Mouse (Mus musculus) limb, embryonic 12.5 days (tissue): ENCODE results near the gene Ptprq. TPM values are rescaled to one million over a fixed set of nuclear protein-coding genes. Genes with fewer than 3 reads are reported as not detected.
A peak's percentile ranks its signal among the peaks of the same experiment; 100 is the strongest.

Source experiments
- ATAC-seq: fragments of 200-750 bp; cut with Nextera tagmentation; 2 replicates; pipeline ENCODE4 v1.8.0; 2017; ENCODE audit warnings: low read depth, moderate TSS enrichment; ENCODE audit not compliant: insufficient number of reproducible peaks, insufficient read depth, low FRiP score, low TSS enrichment
- H3K27ac ChIP-seq: fragments of 300-500 bp; sonication (generic); 2 replicates; pipeline ENCODE4 v1.5.1; 2016; ENCODE audit warnings: mild to moderate bottlenecking, moderate library complexity
- H3K27me3 ChIP-seq: fragments of 300-500 bp; sonication (generic); 2 replicates; pipeline ENCODE4 v1.6.1; 2016; ENCODE audit warnings: mild to moderate bottlenecking, moderate library complexity
- H3K36me3 ChIP-seq: fragments of 300-500 bp; sonication (generic); 2 replicates; pipeline ENCODE4 v1.6.1; 2016; ENCODE audit warnings: mild to moderate bottlenecking, moderate library complexity
- H3K4me1 ChIP-seq: fragments of 300-500 bp; sonication (generic); replicated peaks from 2 replicates; pipeline ENCODE4 v1.6.1; 2016
- H3K4me2 ChIP-seq: fragments of 300-500 bp; sonication (generic); 2 replicates; pipeline ENCODE4 v1.6.1; 2016; ENCODE audit warnings: mild to moderate bottlenecking, moderate library complexity
- H3K4me3 ChIP-seq: fragments of 300-500 bp; sonication (generic); replicated peaks from 2 replicates; pipeline ENCODE4 v1.5.1; 2016; ENCODE audit warnings: mild to moderate bottlenecking
- H3K9ac ChIP-seq: fragments of 300-500 bp; sonication (generic); replicated peaks from 2 replicates; pipeline ENCODE4 v1.6.1; 2016; ENCODE audit warnings: mild to moderate bottlenecking, moderate library complexity
- H3K9me3 ChIP-seq: fragments of 300-500 bp; sonication (generic); 2 replicates; pipeline ENCODE4 v1.6.1; 2016; ENCODE audit warnings: mild to moderate bottlenecking, moderate library complexity
- WGBS: fragments of 180-500 bp; shearing (Covaris S2); methylation state at CpG from one replicate; pipeline ENCODE4 v1.1.7; 2016; 5-methylcytosine and 5-hydroxymethylcytosine counted together
- polyA plus RNA-seq: library from polyadenylated mRNA; unstranded; fragments of >200 nt; fragmentation: Nextera tagmentation; extraction: Ambion mirVana; gene quantifications from 2 replicates; pipeline ENCODE4 v1.2.1, GENCODE M21; 2016

Gene Ptprq
- polyA plus RNA-seq, 1 experiment from 2014 or later, result 0.21 TPM

DNA sequence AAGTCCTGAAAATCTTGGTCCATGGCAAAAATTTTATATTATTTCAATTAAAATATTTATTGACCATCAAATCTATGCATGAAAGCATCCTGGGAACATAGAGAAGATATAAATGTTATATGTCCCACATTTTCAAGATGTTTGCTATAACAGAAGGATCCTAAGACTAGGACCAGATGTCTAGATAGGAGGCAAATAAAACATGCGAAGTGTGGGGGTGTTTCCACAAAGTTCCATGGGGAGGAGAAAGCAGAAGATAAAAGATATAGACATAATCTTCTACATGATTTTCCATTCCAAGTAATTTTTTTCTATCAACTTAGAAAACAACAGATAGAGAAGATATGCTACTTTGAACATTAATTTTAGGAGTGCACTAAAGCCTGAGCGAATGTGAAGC lies 70.2 kb downstream of the Ptprq start:
- no peak overlapping the region for H3K4me3 ChIP-seq
- H3K9ac ChIP-seq, result no peak overlapping the region
- H3K36me3 ChIP-seq, result no peaks in the 10 kb centered on the region
- no peaks in the 10 kb centered on the region for H3K4me1 ChIP-seq
- H3K4me2 ChIP-seq, result no peak overlapping the region
- H3K27ac ChIP-seq, result no peak overlapping the region
- 88% methylated on average over 2 of the region's 2 CpGs for whole genome bisulfite sequencing
- H3K9me3 ChIP-seq, result no peaks in the 10 kb centered on the region
- ATAC-seq, result no peak
- no peaks in the 10 kb centered on the region for H3K27me3 ChIP-seq

GRCm38 (mm10) chr10:107628104-107628503 lies 91.7 kb downstream of the Ptprq start:
- Histone ChIP-seq H3K4me2 (no peak overlapping the region), H3K9ac (no peak overlapping the region), H3K36me3 (no peaks in the 10 kb centered on the region), H3K9me3 (no peaks in the 10 kb centered on the region), H3K27ac (no peak overlapping the region), H3K27me3 (no peaks in the 10 kb centered on the region), H3K4me1 (no peaks in the 10 kb centered on the region), H3K4me3 (no peak overlapping the region)
- WGBS, result 41% methylated on average over 3 of the region's 3 CpGs
- no peak for ATAC-seq

- Histone ChIP-seq H3K27ac (no peak overlapping the region), H3K4me1 (no peaks in the 10 kb centered on the region), H3K36me3 (no peaks in the 10 kb centered on the region), H3K27me3 (no peaks in the 10 kb centered on the region), H3K4me2 (no peak overlapping the region), H3K9ac (no peak overlapping the region), H3K4me3 (no peak overlapping the region), H3K9me3 (no peaks in the 10 kb centered on the region)
- ATAC-seq, result no peak
- 39% methylated on average over 1 of the region's 1 CpGs for WGBS
Measured at GRCm38 (mm10) chr10:107626648-107627047, 93.2 kb downstream of the Ptprq start.

DNA sequence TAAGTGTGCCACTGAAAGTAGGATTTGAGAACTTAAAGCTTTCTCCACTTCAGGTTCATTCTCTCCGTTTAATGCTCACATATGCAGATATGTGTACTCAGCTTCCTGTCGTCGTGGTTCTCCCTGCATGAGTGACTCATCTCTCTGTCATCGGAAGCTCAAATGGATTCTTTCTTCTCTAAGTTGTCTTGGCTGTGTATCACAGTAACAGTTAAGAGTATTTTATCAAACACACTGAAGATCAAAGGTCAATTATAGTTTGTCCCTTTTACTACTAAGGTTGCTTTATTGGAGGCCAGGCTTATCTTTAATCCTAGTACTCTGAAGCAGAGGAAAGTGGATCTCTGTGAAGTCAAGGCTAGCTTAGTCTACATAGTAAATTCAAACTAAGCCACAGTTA lies 95.6 kb downstream of the Ptprq start:
- no peak overlapping the region for H3K27ac ChIP-seq
- no peaks in the 10 kb centered on the region for H3K36me3 ChIP-seq
- no peak overlapping the region for H3K4me3 ChIP-seq
- 87% methylated on average over 4 of the region's 4 CpGs for WGBS
- ATAC-seq, result no peak
- no peak overlapping the region for H3K9ac ChIP-seq
- no peaks in the 10 kb centered on the region for H3K27me3 ChIP-seq
- no peaks in the 10 kb centered on the region for H3K9me3 ChIP-seq
- no peaks in the 10 kb centered on the region for H3K4me1 ChIP-seq
- H3K4me2 ChIP-seq, result no peak overlapping the region

DNA sequence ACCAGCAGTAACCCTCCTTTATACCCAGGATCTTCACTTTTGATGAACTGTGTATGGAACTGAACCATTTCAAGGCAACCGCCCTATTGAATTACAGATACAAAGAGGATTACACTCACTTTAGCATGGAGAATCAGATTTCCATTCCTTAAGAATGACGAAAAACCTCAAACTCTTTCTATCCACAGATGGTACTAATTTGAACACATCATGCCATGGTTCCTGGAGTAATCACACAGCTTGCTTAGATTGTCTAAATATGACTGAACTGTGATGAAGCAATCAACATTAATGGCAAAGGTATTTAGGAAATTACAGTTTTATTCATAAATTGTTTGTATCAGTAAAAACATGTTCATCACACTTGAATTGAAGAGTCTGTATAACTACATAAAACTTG lies 104.4 kb downstream of the Ptprq start:
- H3K27ac ChIP-seq, result no peak overlapping the region
- no peaks in the 10 kb centered on the region for H3K27me3 ChIP-seq
- ATAC-seq, result no peak
- no peaks in the 10 kb centered on the region for H3K36me3 ChIP-seq
- WGBS, result 71% methylated on average over 2 of the region's 2 CpGs
- H3K4me1 ChIP-seq, result no peaks in the 10 kb centered on the region
- H3K9ac ChIP-seq, result no peak overlapping the region
- H3K4me3 ChIP-seq, result no peak overlapping the region
- no peak overlapping the region for H3K4me2 ChIP-seq
- H3K9me3 ChIP-seq, result no peaks in the 10 kb centered on the region

GRCm38 (mm10) chr10:107601371-107601770 lies 118.5 kb downstream of the Ptprq start:
- 81% methylated on average over 6 of the region's 6 CpGs for WGBS
- no peaks in the 10 kb centered on the region for H3K9me3 ChIP-seq

DNA sequence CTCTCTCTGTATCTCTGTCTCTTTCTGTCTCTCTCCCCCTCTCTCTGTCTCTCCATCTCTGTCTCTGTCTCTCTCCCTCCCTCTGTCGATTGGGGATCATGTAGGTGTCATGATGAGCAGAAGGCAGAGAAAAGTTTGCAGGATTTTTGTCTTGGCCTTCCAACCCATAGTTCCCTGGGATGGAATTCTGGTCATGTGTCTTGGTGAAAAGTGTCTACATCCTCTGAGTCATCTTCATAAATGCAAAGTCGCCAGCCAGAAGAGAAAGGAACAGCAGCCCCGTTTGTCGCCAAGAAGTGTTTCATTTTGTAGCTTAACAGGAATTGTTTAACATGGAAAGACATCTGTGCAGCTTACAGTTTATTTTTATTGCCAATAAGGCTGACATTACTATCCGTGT lies 136.5 kb downstream of the Ptprq start:
- WGBS, result 66% methylated on average over 5 of the region's 5 CpGs
- Histone ChIP-seq H3K4me1 (no peaks in the 10 kb centered on the region), H3K4me3 (no peak overlapping the region), H3K4me2 (no peak overlapping the region), H3K27ac (no peak overlapping the region), H3K9ac (no peak overlapping the region), H3K36me3 (no peaks in the 10 kb centered on the region), H3K27me3 (no peaks in the 10 kb centered on the region), H3K9me3 (no peaks in the 10 kb centered on the region)
- ATAC-seq, result no peak

More at GRCm38 (mm10) chr10:107601371-107601770, 118.5 kb downstream of the Ptprq start:
- H3K27ac ChIP-seq, result no peak overlapping the region
- H3K4me1 ChIP-seq, result no peaks in the 10 kb centered on the region
- H3K9ac ChIP-seq, result no peak overlapping the region
- no peaks in the 10 kb centered on the region for H3K36me3 ChIP-seq
- no peak for ATAC-seq
- no peaks in the 10 kb centered on the region for H3K27me3 ChIP-seq
- no peak overlapping the region for H3K4me3 ChIP-seq
- H3K4me2 ChIP-seq, result no peak overlapping the region

DNA sequence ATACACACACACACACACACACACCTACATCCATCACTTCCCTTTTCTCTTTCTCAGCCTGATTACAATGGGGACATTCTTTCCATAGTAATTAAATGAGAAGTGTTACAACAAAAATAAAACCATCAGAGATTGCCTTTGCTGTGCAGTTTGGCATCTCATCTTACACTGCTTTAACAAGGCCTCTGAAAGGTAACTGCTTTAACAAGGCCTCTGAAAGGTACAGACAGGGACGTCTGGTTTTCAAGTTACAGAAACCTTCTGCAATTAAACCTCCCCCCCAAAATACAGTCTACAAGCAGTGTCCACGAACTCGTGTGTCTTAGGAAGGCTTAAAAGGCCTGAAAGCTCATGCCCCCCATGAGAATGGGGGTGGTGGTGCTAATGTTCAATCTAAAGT lies 150.8 kb downstream of the Ptprq start:
- ATAC-seq, result 0 out of 2 replicates have a peak, but pooled peaks have one; percentile 37
- Histone ChIP-seq H3K9ac (no peak overlapping the region), H3K4me3 (no peak overlapping the region), H3K27ac (no peak overlapping the region), H3K4me2 (no peak overlapping the region), H3K4me1 (peaks cover 7% of the 10 kb centered on the region; the same call in 1 of the 2 replicates), H3K9me3 (no peaks in the 10 kb centered on the region), H3K27me3 (no peaks in the 10 kb centered on the region), H3K36me3 (no peaks in the 10 kb centered on the region)
- 13% methylated on average over 3 of the region's 3 CpGs for WGBS

DNA sequence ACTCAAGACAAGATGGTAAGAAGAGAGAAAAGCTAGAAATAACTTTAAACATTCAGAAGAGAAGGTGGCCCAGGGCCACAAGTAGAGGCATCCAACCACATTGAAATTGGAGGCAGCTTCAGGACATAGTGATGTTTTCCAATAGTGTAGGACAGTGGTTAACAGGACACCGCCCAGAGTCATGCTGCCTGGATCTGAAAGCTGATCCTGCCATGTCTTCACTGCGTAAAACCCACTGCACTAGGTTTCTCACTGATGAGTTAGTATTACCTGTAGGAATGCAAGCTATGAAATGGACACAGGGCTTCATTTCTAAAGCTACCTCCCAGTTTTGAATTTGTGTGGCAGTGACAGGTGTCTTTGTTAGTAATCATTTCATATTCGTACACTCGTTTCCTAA lies 151.6 kb downstream of the Ptprq start:
- no peak overlapping the region for H3K27ac ChIP-seq
- no peaks in the 10 kb centered on the region for H3K27me3 ChIP-seq
- H3K4me1 ChIP-seq, result peaks cover 7% of the 10 kb centered on the region; the same call in 1 of the 2 replicates
- no peak overlapping the region for H3K4me2 ChIP-seq
- no peaks in the 10 kb centered on the region for H3K36me3 ChIP-seq
- H3K9ac ChIP-seq, result no peak overlapping the region
- 85% methylated on average over 4 of the region's 4 CpGs for WGBS
- ATAC-seq, result no peak
- H3K9me3 ChIP-seq, result no peaks in the 10 kb centered on the region
- H3K4me3 ChIP-seq, result no peak overlapping the region

DNA sequence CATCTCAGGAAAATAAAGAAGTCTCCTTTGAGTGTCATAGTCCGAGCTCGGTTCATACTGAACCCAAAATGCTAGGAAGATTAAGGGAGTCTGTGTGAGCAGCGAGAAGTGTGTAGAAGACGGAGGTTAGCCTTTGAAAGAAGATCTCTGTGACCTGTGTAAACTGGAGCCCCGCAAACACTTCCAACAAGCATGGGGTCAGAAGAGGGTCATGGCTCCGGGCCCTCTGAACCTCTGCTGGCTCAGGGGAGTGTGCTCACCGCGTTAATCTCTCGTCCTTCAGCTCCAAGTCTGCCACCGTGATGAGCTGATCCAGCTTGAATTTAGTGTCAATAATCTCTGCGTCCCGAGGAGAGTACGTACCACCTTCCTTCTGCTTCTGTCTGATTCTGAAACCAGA lies 157.0 kb downstream of the Ptprq start:
- H3K27ac ChIP-seq, result no peak overlapping the region

DNA sequence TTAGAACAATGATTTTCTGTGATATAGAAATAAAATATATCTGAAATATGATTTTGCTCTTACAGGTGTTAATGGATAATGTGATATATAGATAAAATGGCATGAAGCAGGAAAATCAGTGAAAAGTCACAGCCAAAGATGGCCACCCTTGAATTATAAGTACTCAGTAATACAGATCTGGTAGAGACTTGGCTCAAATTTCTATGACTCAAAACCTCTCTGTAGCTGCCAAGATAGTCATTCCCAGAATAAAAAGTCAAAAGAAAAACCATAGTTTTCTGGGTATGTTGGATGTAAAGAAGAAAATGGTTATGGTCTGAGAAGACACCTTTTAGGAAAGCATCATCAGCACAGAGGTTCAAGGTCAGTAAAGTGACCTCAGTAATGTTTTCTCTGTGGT lies 159.0 kb downstream of the Ptprq start:
- no peak for ATAC-seq
- Histone ChIP-seq H3K27me3 (no peaks in the 10 kb centered on the region), H3K9ac (no peak overlapping the region), H3K9me3 (no peaks in the 10 kb centered on the region), H3K36me3 (no peaks in the 10 kb centered on the region), H3K4me1 (0 out of 2 replicates have a peak, but pooled peaks cover 3% of the 10 kb centered on the region), H3K27ac (no peak overlapping the region), H3K4me3 (no peak overlapping the region), H3K4me2 (no peak overlapping the region)

More for the DNA sequence above, 157.0 kb downstream of the Ptprq start:
- Histone ChIP-seq H3K4me3 (no peak overlapping the region), H3K36me3 (no peaks in the 10 kb centered on the region), H3K9me3 (no peaks in the 10 kb centered on the region), H3K9ac (no peak overlapping the region), H3K4me1 (0 out of 2 replicates have a peak, but pooled peaks cover 3% of the 10 kb centered on the region), H3K27me3 (no peaks in the 10 kb centered on the region), H3K4me2 (peak overlapping the region; percentile 26; the same call in 1 of the 2 replicates)
- 13% methylated on average over 13 of the region's 13 CpGs for WGBS
- ATAC-seq, result no peak

DNA sequence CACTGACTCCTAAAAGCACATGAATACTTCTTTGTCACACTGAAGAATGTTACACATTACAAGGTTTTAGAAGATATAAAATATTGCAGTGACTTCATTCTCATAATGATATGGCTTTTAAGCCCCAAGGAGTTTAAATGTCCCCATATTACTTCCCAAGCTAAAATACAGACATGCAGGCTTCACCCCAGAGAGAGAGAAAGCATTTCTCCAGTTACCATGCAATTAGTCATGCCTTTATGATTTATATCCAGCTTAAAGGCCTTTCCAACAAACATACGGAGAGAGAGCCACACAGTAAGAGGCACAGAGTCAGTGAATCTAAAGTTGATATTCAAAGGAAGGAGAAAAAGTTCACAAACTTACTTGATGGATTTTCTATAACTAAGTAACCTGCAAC lies 176.8 kb downstream of the Ptprq start:
- Histone ChIP-seq H3K9ac (no peak overlapping the region), H3K4me1 (peaks cover 4% of the 10 kb centered on the region; the same call in 1 of the 2 replicates), H3K36me3 (no peaks in the 10 kb centered on the region), H3K4me2 (no peak overlapping the region), H3K9me3 (no peaks in the 10 kb centered on the region), H3K27me3 (no peaks in the 10 kb centered on the region), H3K4me3 (no peak overlapping the region), H3K27ac (no peak overlapping the region)
- ATAC-seq, result 0 out of 2 replicates have a peak, but pooled peaks have one; percentile 37
- WGBS, result 12% methylated on average over 1 of the region's 1 CpGs
